Comparison of ENCODE assay signal across 8 mouse cellular contexts in the genomic region with DNA sequence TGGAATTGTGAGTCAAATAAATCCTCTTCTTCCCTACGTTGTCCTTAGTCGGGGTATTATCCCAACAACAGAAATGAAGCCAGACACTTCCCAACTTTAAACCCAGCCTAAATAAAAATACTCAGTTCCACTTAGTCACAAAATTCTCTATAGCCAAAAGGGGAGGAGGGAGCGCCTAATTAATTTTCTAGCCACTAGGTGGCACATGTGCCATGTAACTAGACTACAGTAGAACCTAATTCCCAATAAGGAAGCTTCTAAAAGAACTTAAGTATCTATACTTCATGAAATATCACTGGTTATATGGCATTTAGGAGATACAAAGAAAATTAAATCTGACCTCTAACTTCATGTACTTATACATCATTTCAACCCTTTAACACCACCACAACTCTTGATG.
A peak's percentile ranks its signal among the peaks of the same experiment; 100 is the strongest.
DNase-seq lines count a peak whose midpoint lies in the region; ATAC-seq and TF ChIP-seq lines count a peak whose summit lies in the region.
"Had no signal": no experiment of that assay in that cellular context is flagged by ENCODE, and none has a peak within 500 bp of the region (broad histone marks: within the 10 kb centered on the region; RNA-seq: fewer than 3 reads in every experiment).

No protein-coding gene starts in this region.

- no peaks in the 10 kb centered on the region for H3K36me3 ChIP-seq in liver, embryonic 14.5 days (replicated peaks; ENCODE audit: control insufficient read depth, insufficient read depth, low read depth)
- H3K36me3 ChIP-seq: limb, embryonic 15.5 days had no signal

- no peaks in the 10 kb centered on the region for H3K4me1 ChIP-seq in liver, embryonic 14.5 days (replicated peaks; ENCODE audit: control insufficient read depth in 2 of 2, insufficient read depth in 2 of 2, low read length in 1 of 2)
- H3K4me1 ChIP-seq: limb, embryonic 15.5 days had no signal

- DNase-seq in 3T3-L1 (ENCODE audit: low read depth, low spot score) = peak; percentile 83
- peak; percentile 61 for DNase-seq in CD4-positive helper T cell, adult 2 months (ENCODE audit: low read depth, low spot score)
- peak; percentile 33 for DNase-seq in c-Kit-negative CD71-positive TER-119-positive erythroid progenitor cells, embryonic 14.5 days (ENCODE audit: low read depth, low spot score)
- DNase-seq in frontal cortex, postnatal 14 days (ENCODE audit: low spot score in 2 of 2) = peak; percentile 14 to 59
- peak; percentile 78 for DNase-seq in kidney, postnatal 10 days
- peak; percentile 11 to 31 (median 20) for DNase-seq in liver, embryonic 14.5 days (ENCODE audit: low read depth in 3 of 3, low spot score in 3 of 3)
- DNase-seq in right cerebral cortex, adult 2 months (ENCODE audit: low spot score in 2 of 2) = peak; percentile 78 to 83

- peak; percentile 61 for TF ChIP-seq CTCF in liver, embryonic 14.5 days (IDR thresholded peaks at IDR 0.05; ENCODE audit: low read depth)

- no peaks in the 10 kb centered on the region for H3K9me3 ChIP-seq in liver, embryonic 14.5 days (ENCODE audit: control insufficient read depth, low read length)
- H3K9me3 ChIP-seq: limb, embryonic 15.5 days had no signal

- no peak overlapping the region for H3K9ac ChIP-seq in liver, embryonic 14.5 days (replicated peaks)
- H3K9ac ChIP-seq: limb, embryonic 15.5 days had no signal

- WGBS in liver, embryonic 14.5 days (ENCODE audit: insufficient replicate concordance) = 21% methylated on average over 3 of the region's 3 CpGs

- no peak overlapping the region for H3K4me2 ChIP-seq in liver, embryonic 14.5 days (ENCODE audit: low read depth)
- H3K4me2 ChIP-seq: limb, embryonic 15.5 days had no signal

- no peak overlapping the region for H3K4me3 ChIP-seq in liver, embryonic 14.5 days (ENCODE audit: insufficient read depth in 1 of 2, low read depth in 2 of 2, low read length in 2 of 2)
- H3K4me3 ChIP-seq: limb, embryonic 15.5 days had no signal

- no peaks in the 10 kb centered on the region for H3K27me3 ChIP-seq in liver, embryonic 14.5 days (ENCODE audit: control insufficient read depth, insufficient read depth, low read length)
- H3K27me3 ChIP-seq: limb, embryonic 15.5 days had no signal

- no peak for ATAC-seq in liver, embryonic 14.5 days (ENCODE audit: insufficient read depth)

- TF ChIP-seq EP300 in liver, embryonic 14.5 days (IDR thresholded peaks at IDR 0.05; ENCODE audit: low read depth) = no peak

- no peak overlapping the region for H3K27ac ChIP-seq in liver, embryonic 14.5 days
- H3K27ac ChIP-seq: limb, embryonic 15.5 days had no signal

Comparison
In these comparisons a context has a peak if more than half of its experiments do, and no peak if none do; other contexts are left out.
1. DNase-seq: peak in every context shown above with its lines; median percentile 83 in 3T3-L1; 80 in right cerebral cortex, adult 2 months; 78 in kidney, postnatal 10 days; 61 in CD4-positive helper T cell, adult 2 months; 36 in frontal cortex, postnatal 14 days; 33 in c-Kit-negative CD71-positive TER-119-positive erythroid progenitor cells, embryonic 14.5 days; 20 in liver, embryonic 14.5 days.